Mouse (Mus musculus): Measurements from ENCODE around the gene Prdm8.

The Prdm8 gene

GRCm38 (mm10) chr5:98184281-98184910, 17.4 kb downstream of the Prdm8 start:
- DNase-seq (ENCODE audit: low read depth in 2 of 2, low spot score in 2 of 2) = no peak

GRCm38 (mm10) chr5:98184971-98185805, 18.2 kb downstream of the Prdm8 start:
- peak; percentile 51 to 72 for DNase-seq (ENCODE audit: low read depth in 2 of 2, low spot score in 2 of 2)

GRCm38 (mm10) chr5:98185806-98186751, 19.1 kb downstream of the Prdm8 start:
- DNase-seq (ENCODE audit: low read depth in 2 of 2, low spot score in 2 of 2) = no peak

- no peak for DNase-seq (ENCODE audit: low read depth in 2 of 2, low spot score in 2 of 2)
These were observed 22.5 kb downstream of the Prdm8 start for GRCm38 (mm10) chr5:98189181-98190180.

GRCm38 (mm10) chr5:98192295-98192983, 25.4 kb downstream of the Prdm8 start:
- DNase-seq (ENCODE audit: low read depth in 2 of 2, low spot score in 2 of 2) = no peak

GRCm38 (mm10) chr5:98194959-98195358, 28.0 kb downstream of the Prdm8 start:
- no peak for DNase-seq (ENCODE audit: low read depth in 2 of 2, low spot score in 2 of 2)

GRCm38 (mm10) chr5:98198412-98199218, 31.6 kb downstream of the Prdm8 start:
- DNase-seq (ENCODE audit: low read depth in 2 of 2, low spot score in 2 of 2) = no peak

GRCm38 (mm10) chr5:98199219-98199552, 32.2 kb downstream of the Prdm8 start:
- no peak for DNase-seq (ENCODE audit: low read depth in 2 of 2, low spot score in 2 of 2)

GRCm38 (mm10) chr5:98201606-98202005, 34.6 kb downstream of the Prdm8 start:
- DNase-seq (ENCODE audit: low read depth in 2 of 2, low spot score in 2 of 2) = no peak

GRCm38 (mm10) chr5:98202996-98203395, 36.0 kb downstream of the Prdm8 start:
- DNase-seq (ENCODE audit: low read depth in 2 of 2, low spot score in 2 of 2) = no peak

GRCm38 (mm10) chr5:98212501-98212900, 45.5 kb downstream of the Prdm8 start:
- DNase-seq (ENCODE audit: low read depth in 2 of 2, low spot score in 2 of 2) = no peak

GRCm38 (mm10) chr5:98221956-98222355, 55.0 kb downstream of the Prdm8 start:
- no peak for DNase-seq (ENCODE audit: low read depth in 2 of 2, low spot score in 2 of 2)

- DNase-seq (ENCODE audit: low read depth in 2 of 2, low spot score in 2 of 2) = no peak
These were observed 59.7 kb downstream of the Prdm8 start for GRCm38 (mm10) chr5:98226710-98227109.

- no peak for DNase-seq (ENCODE audit: low read depth in 2 of 2, low spot score in 2 of 2)
These were observed 62.5 kb downstream of the Prdm8 start for GRCm38 (mm10) chr5:98229456-98229855.

- DNase-seq (ENCODE audit: low read depth in 2 of 2, low spot score in 2 of 2) = no peak
These were observed 71.5 kb downstream of the Prdm8 start for GRCm38 (mm10) chr5:98238466-98238865.

All from CD8-positive naive resting alpha-beta T cell, adult 2 months (primary cell).